Mouse (Mus musculus) embryonic facial prominence, embryonic 14.5 days (tissue): ENCODE results near the gene Casp1. TPM values are rescaled to one million over a fixed set of nuclear protein-coding genes. Genes with fewer than 3 reads are reported as not detected.

ENCODE experiments used
- ATAC-seq: fragments of 200-750 bp; cut with Nextera tagmentation; 2 replicates; pipeline ENCODE4 v1.8.0; 2017; ENCODE audit warnings: low read depth, moderate number of reproducible peaks, moderate TSS enrichment
- DNase-seq: peaks from one replicate; pipeline ENCODE4 v3.0.0-alpha.2; 2015; ENCODE audit warnings: low spot score
- H3K27ac ChIP-seq: fragments of 300-500 bp; sonication (generic); replicated peaks from 2 replicates; pipeline ENCODE4 v1.5.1; 2014; ENCODE audit warnings: low read depth, mild to moderate bottlenecking, low read length, moderate library complexity
- H3K27me3 ChIP-seq: fragments of 300-500 bp; sonication (generic); replicated peaks from 2 replicates; pipeline ENCODE4 v1.6.1; 2014; ENCODE audit warnings: low read length; ENCODE audit not compliant: control insufficient read depth, insufficient read depth
- H3K36me3 ChIP-seq: fragments of 300-500 bp; sonication (generic); 2 replicates; pipeline ENCODE4 v1.6.1; 2014; ENCODE audit warnings: low read length, mixed read lengths; ENCODE audit not compliant: control insufficient read depth, insufficient read depth
- H3K4me1 ChIP-seq: fragments of 300-500 bp; sonication (generic); 2 replicates; pipeline ENCODE4 v1.6.1; 2014; ENCODE audit warnings: antibody characterized with exemption, low read length; ENCODE audit not compliant: control insufficient read depth, insufficient read depth
- H3K4me2 ChIP-seq: fragments of 300-500 bp; sonication (generic); 2 replicates; pipeline ENCODE4 v1.6.1; 2014; ENCODE audit warnings: low read depth, mild to moderate bottlenecking, low read length, moderate library complexity, mixed read lengths
- H3K4me3 ChIP-seq: fragments of 300-500 bp; sonication (generic); 2 replicates; pipeline ENCODE4 v1.5.1; 2014; ENCODE audit warnings: low read depth, mild to moderate bottlenecking, low read length
- H3K9ac ChIP-seq: fragments of 300-500 bp; sonication (generic); 2 replicates; pipeline ENCODE4 v1.6.1; 2014; ENCODE audit warnings: low read depth, mild to moderate bottlenecking, low read length, moderate library complexity, mixed read lengths
- H3K9me3 ChIP-seq: fragments of 300-500 bp; sonication (generic); 2 replicates; pipeline ENCODE4 v1.6.1; 2016; ENCODE audit warnings: low read length; ENCODE audit not compliant: control insufficient read depth
- WGBS: fragments of 180-500 bp; shearing (Covaris S2); extraction: QIAGEN DNeasy Blood & Tissue Kit; methylation state at CpG from one replicate; pipeline ENCODE4 v1.1.7; 2014; 5-methylcytosine and 5-hydroxymethylcytosine counted together
- polyA plus RNA-seq: library from polyadenylated mRNA; unstranded; fragments of >200 nt; fragmentation: Nextera tagmentation; extraction: Ambion mirVana; gene quantifications from 2 replicates; pipeline ENCODE4 v1.2.1, GENCODE M21; 2014

Gene Casp1
- polyA plus RNA-seq = 2.3 and 3.3 TPM in 2 replicates

- Histone ChIP-seq H3K27ac (no peak within 1 kb of the TSS), H3K4me3 (no peak within 1 kb of the TSS), H3K9me3 (no peaks in the 10 kb centered on the region), H3K4me1 (no peaks in the 10 kb centered on the region), H3K27me3 (no peaks in the 10 kb centered on the region), H3K36me3 (no peaks in the 10 kb centered on the region), H3K4me2 (no peak within 1 kb of the TSS), H3K9ac (no peak within 1 kb of the TSS)
- WGBS = 75% methylated on average over 11 of the region's 11 CpGs
- no peak for ATAC-seq
- no peak for DNase-seq
These were observed at the start of gene Casp1 for GRCm38 (mm10) chr9:5298329-5299131. Casp1 (plus strand) TSS chr9:5298517.

- Histone ChIP-seq H3K9me3 (no peaks in the 10 kb centered on the region), H3K27ac (no peak overlapping the region), H3K4me3 (no peak overlapping the region), H3K36me3 (no peaks in the 10 kb centered on the region), H3K9ac (no peak overlapping the region), H3K4me1 (no peaks in the 10 kb centered on the region), H3K27me3 (no peaks in the 10 kb centered on the region), H3K4me2 (no peak overlapping the region)
- DNase-seq = no peak
- ATAC-seq = no peak
- WGBS = 50% methylated on average over 2 of the region's 2 CpGs
These were observed 34.3 kb upstream of the Casp1 start for GRCm38 (mm10) chr9:5263951-5264475.

GRCm38 (mm10) chr9:5270274-5270673, 28.0 kb upstream of the Casp1 start:
- Histone ChIP-seq H3K36me3 (no peaks in the 10 kb centered on the region), H3K9me3 (no peaks in the 10 kb centered on the region), H3K4me3 (no peak overlapping the region), H3K4me2 (no peak overlapping the region), H3K27ac (no peak overlapping the region), H3K9ac (no peak overlapping the region), H3K27me3 (no peaks in the 10 kb centered on the region), H3K4me1 (no peaks in the 10 kb centered on the region)
- DNase-seq (no peak), ATAC-seq (no peak)
- WGBS = 77% methylated on average over 2 of the region's 2 CpGs

DNA sequence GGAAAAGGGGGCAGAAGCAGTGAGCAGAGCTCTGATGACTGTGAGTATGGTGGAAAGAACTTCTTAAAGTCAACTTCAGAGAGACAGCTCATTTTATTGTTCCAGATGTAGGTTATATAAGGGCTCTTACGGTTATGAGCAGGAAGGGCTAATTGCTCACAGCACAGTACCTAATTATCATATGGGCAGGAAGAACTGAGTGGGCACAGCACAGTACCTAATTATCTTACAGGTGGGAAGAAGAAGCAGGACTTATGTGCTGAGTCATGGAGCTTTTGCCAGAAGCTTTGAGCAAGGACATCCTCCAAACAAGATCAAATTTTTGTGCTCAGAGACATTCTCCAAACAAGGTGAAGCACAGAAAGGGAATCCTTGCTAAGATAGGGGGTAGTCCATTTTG, 27.4 kb upstream of the Casp1 start:
- no peak overlapping the region for H3K4me2 ChIP-seq
- H3K27ac ChIP-seq = no peak overlapping the region
- H3K36me3 ChIP-seq = no peaks in the 10 kb centered on the region
- H3K27me3 ChIP-seq = no peaks in the 10 kb centered on the region
- WGBS = 36% methylated on average over 1 of the region's 1 CpGs
- no peaks in the 10 kb centered on the region for H3K9me3 ChIP-seq
- no peak overlapping the region for H3K9ac ChIP-seq
- DNase-seq = no peak
- ATAC-seq = no peak
- H3K4me1 ChIP-seq = no peaks in the 10 kb centered on the region
- H3K4me3 ChIP-seq = no peak overlapping the region

GRCm38 (mm10) chr9:5271334-5271845, 26.9 kb upstream of the Casp1 start:
- H3K9me3 ChIP-seq = no peaks in the 10 kb centered on the region
- no peak overlapping the region for H3K27ac ChIP-seq
- H3K36me3 ChIP-seq = no peaks in the 10 kb centered on the region
- no peaks in the 10 kb centered on the region for H3K4me1 ChIP-seq
- 70% methylated on average over 6 of the region's 6 CpGs for WGBS
- H3K9ac ChIP-seq = no peak overlapping the region
- ATAC-seq (no peak), DNase-seq (no peak)
- H3K4me2 ChIP-seq = no peak overlapping the region
- no peak overlapping the region for H3K4me3 ChIP-seq
- no peaks in the 10 kb centered on the region for H3K27me3 ChIP-seq

GRCm38 (mm10) chr9:5286071-5286470, 12.2 kb upstream of the Casp1 start:
- Histone ChIP-seq H3K4me2 (no peak overlapping the region), H3K27ac (no peak overlapping the region), H3K9ac (no peak overlapping the region), H3K9me3 (no peaks in the 10 kb centered on the region), H3K27me3 (no peaks in the 10 kb centered on the region), H3K36me3 (no peaks in the 10 kb centered on the region), H3K4me3 (no peak overlapping the region), H3K4me1 (no peaks in the 10 kb centered on the region)
- 87% methylated on average over 2 of the region's 2 CpGs for WGBS
- DNase-seq = no peak
- ATAC-seq = no peak

DNA sequence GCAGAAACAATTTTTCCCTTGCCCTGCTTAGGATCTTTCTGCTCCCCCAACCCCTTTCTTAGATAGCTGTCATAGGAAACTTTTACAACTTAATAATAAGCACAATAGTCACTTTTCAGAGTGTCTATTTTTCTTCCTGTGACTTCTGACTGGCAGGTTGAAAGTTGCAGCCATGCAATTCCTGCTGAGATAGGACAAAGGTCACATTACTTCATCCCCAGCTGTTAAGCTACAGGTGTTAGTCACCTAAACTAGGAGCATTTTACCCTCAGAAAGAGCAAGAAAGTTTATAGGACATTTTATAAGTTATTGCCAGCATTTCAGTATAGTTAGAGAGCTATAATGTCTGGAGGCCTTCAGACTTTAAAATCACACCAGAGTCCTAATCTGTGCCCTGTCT, 11.7 kb upstream of the Casp1 start:
- no peak overlapping the region for H3K9ac ChIP-seq
- H3K27ac ChIP-seq = no peak overlapping the region
- DNase-seq (no peak), ATAC-seq (no peak)
- H3K4me3 ChIP-seq = no peak overlapping the region
- no peaks in the 10 kb centered on the region for H3K27me3 ChIP-seq
- no peaks in the 10 kb centered on the region for H3K9me3 ChIP-seq
- H3K36me3 ChIP-seq = no peaks in the 10 kb centered on the region
- no peak overlapping the region for H3K4me2 ChIP-seq
- H3K4me1 ChIP-seq = no peaks in the 10 kb centered on the region

- H3K4me3 ChIP-seq = no peak overlapping the region
- no peak for ATAC-seq
- H3K4me1 ChIP-seq = no peaks in the 10 kb centered on the region
- H3K27me3 ChIP-seq = no peaks in the 10 kb centered on the region
- no peaks in the 10 kb centered on the region for H3K36me3 ChIP-seq
- no peak overlapping the region for H3K4me2 ChIP-seq
- no peak for DNase-seq
- WGBS = 70% methylated on average over 2 of the region's 2 CpGs
- no peak overlapping the region for H3K9ac ChIP-seq
- no peaks in the 10 kb centered on the region for H3K9me3 ChIP-seq
- no peak overlapping the region for H3K27ac ChIP-seq
These were observed 1.7 kb upstream of the Casp1 start for GRCm38 (mm10) chr9:5296354-5297237.
